Mouse (Mus musculus) T-cell, adult 2 months (primary cell): Measurements from ENCODE around the gene Frmd4b.
A peak's percentile ranks its signal among the peaks of the same experiment; 100 is the strongest.

Experiments
- DNase-seq: peaks from one replicate; pipeline ENCODE4 v3.0.0; 2022; ENCODE audit warnings: low spot score

The Frmd4b gene

GRCm38 (mm10) chr6:97356612-97357011 is 260.7 kb downstream of the Frmd4b start:
- DNase-seq = no peak

- no peak for DNase-seq
These were observed 262.2 kb downstream of the Frmd4b start for GRCm38 (mm10) chr6:97355141-97355540.

- DNase-seq = peak; percentile 23
These were observed 263.4 kb downstream of the Frmd4b start for GRCm38 (mm10) chr6:97353933-97354332.

- DNase-seq = no peak
These were observed 264.0 kb downstream of the Frmd4b start for GRCm38 (mm10) chr6:97353371-97353770.

GRCm38 (mm10) chr6:97352505-97353154 is 264.7 kb downstream of the Frmd4b start:
- DNase-seq = no peak

DNA sequence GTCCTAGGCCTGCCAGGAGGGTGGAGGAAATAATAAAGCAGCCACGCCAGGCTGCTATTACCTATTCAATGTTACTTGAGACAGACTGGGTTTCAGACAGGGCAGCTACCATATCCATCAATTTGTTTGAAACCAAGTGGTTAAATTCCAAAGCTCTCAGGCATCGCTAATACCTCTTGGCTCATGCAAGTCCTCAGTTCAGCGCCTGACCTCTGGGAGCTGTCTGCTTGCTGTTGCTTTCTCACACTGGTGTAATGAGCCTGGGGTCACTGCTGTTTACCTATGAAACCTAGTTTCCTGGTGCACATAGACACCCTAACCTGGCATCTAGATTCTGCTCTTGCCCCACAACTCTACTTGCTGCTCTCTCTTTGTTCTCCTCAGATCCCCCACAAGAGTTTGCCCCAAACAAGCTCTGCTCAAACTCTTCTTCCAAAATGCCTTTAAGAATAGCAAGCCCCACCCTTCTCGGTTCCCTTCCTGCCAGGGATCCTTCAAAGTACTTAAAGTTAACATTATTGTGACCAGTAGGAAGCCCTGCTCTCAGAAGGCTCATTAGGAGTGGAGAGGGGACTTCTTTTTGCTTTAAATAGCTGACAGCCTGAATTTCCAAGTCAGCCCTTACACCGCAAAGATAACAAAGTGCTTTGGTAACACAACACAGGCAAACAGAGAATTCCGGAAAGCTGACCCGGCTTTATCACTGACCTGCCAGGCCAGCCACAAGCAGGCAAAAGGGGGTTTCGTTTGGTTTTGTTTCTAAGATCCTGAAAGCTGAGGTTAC is 267.8 kb downstream of the Frmd4b start:
- no peak for DNase-seq

GRCm38 (mm10) chr6:97346932-97347331 is 270.4 kb downstream of the Frmd4b start:
- DNase-seq = no peak

DNA sequence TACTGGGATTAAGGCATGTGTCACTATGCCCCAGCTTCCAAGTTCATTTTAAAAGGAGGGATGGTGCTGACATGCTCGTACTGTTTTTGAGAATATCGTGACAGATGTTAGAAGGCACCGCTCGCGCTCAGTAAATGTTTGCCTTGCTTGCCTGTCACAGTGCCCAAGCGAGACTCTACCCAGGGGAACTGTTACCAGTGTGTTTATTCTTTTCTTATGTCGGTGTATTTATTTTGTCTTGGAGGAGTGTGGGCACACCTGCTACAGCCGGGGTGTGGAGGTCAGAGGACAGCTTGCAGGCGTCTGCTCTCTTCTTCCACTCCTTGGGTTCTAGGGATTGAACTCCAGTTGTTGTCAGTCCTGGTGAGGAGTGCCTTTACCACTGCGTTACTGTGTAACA is 270.8 kb downstream of the Frmd4b start:
- DNase-seq = no peak

GRCm38 (mm10) chr6:97345921-97346320 is 271.4 kb downstream of the Frmd4b start:
- DNase-seq = no peak

DNA sequence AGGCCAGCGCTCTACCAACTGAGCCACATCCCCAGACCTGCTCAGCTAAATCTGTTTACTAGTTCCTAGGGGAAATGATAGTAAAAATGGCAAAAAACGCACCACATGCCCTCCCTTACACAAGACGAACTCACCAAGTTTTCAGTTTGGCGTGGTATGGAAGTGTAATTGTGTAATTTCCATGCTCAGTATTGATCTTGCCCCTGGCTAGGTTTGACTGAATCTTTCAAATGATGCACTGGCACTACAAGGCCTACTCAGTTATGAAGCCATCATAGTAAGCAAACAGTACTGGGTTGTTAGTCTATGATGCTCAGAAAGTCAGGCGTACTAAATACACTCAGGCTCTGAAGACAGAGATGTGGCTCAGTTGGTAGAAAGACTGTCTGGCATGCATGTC is 275.2 kb downstream of the Frmd4b start:
- no peak for DNase-seq

GRCm38 (mm10) chr6:97341628-97342027 is 275.7 kb downstream of the Frmd4b start:
- no peak for DNase-seq

GRCm38 (mm10) chr6:97341148-97341547 is 276.2 kb downstream of the Frmd4b start:
- no peak for DNase-seq

GRCm38 (mm10) chr6:97340211-97340791 is 277.0 kb downstream of the Frmd4b start:
- no peak for DNase-seq

GRCm38 (mm10) chr6:97339271-97339681 is 278.1 kb downstream of the Frmd4b start:
- no peak for DNase-seq

DNA sequence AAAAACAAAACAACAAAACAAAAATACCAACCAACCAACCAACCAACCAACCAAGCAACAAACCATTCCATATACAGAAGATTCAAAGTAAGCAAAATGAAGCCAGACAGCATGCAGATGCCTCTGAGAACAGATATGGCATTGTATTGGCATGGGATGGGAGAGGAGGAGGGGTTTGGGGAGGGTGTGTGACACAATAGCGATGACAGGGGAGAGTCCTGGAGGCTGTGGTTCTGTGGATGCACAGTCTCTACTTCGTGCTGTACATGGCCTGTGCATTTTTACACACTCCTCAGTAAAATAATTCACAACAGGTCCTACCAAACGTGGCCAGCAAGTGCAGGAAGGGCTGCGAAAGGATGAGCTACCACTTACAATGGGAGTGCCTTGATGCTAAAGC is 278.5 kb downstream of the Frmd4b start:
- DNase-seq = no peak

DNA sequence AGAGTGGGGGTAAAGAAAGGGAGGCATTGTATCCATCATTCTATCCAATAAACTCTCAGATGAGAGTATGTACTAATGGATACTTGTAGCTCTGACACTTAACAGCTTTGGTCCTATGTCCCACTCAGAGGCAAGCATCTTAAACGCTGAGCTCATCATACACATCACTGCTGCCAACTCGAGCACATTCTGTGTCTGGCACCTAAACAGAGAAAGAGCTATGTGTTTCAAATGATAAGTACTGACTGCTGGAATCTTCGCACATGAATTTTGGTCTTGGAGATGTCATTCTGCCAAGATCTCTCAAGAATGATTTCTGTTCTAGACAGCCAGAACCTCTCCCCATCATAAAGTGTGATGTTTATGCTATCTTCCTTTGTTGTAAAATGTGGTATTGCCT is 284.0 kb downstream of the Frmd4b start:
- DNase-seq = no peak

GRCm38 (mm10) chr6:97323951-97324350 is 293.4 kb downstream of the Frmd4b start:
- no peak for DNase-seq

DNA sequence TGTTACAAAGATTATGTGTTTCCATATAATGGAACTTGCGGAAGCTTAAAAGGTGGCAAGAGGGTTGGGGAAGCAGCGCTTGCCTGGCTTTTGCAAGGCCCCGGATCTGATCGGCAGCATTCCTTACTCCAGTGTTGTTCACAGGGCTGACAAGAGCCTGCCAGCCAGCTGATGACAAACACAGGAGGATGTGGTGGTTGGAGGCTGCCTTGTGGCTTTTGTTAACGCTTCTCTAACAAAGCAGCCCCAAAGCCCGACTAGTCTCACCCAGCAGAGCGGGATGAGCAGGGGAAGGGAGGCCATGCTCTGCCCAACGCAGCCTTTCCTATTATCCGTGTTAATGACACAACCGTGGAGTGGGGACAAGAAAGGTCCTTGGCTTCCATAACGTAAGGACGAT is 295.2 kb downstream of the Frmd4b start:
- peak; percentile 36 for DNase-seq

GRCm38 (mm10) chr6:97321156-97321555 is 296.2 kb downstream of the Frmd4b start:
- DNase-seq = peak; percentile 48

- no peak for DNase-seq
These were observed 298.3 kb downstream of the Frmd4b start for GRCm38 (mm10) chr6:97319081-97319480.

GRCm38 (mm10) chr6:97317956-97318355 is 299.4 kb downstream of the Frmd4b start:
- peak; percentile 68 for DNase-seq

DNA sequence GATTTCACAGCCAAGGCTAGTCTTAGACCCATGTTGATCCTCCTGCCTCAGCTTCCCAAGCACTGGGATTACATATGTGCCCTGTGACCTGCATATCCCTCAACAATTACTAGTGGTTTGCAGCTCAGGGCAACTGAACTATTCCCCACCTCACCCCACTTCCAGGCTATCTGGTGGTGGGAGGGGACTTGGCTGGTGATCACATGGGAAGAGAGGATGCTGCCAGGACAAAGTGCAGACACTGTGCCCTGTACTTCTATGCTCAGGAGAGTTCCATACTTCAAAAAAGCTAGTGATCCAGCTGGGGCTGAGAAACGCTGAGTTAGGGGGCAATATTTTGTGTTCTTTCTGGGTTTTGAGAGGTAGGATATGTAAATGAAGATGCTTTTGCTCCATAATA is 300.6 kb downstream of the Frmd4b start:
- no peak for DNase-seq

GRCm38 (mm10) chr6:97315311-97315710 is 302.0 kb downstream of the Frmd4b start:
- no peak for DNase-seq
